Mouse (Mus musculus) small intestine, adult 2 months (tissue): ENCODE results near the gene 4921539E11Rik. TPM values are rescaled to one million over a fixed set of nuclear protein-coding genes. Genes with fewer than 3 reads are reported as not detected.

Source experiments
- H3K27ac ChIP-seq: fragments of 200-500 bp; 2 replicates; pipeline ENCODE4 v1.5.1; 2012; ENCODE audit warnings: low read depth, low read length, control low read depth, inconsistent platforms; ENCODE audit not compliant: insufficient read depth
- H3K27me3 ChIP-seq: fragments of 200-500 bp; 2 replicates; pipeline ENCODE4 v1.6.1; 2012; ENCODE audit warnings: mild to moderate bottlenecking, moderate library complexity, low read length, inconsistent platforms; ENCODE audit not compliant: control insufficient read depth, insufficient read depth
- H3K36me3 ChIP-seq: fragments of 200-500 bp; 2 replicates; pipeline ENCODE4 v1.6.1; 2012; ENCODE audit warnings: mild to moderate bottlenecking, low read length, control low read depth, inconsistent platforms; ENCODE audit not compliant: control insufficient read depth, insufficient read depth
- H3K4me1 ChIP-seq: fragments of 200-500 bp; 2 replicates; pipeline ENCODE4 v1.6.1; 2012; ENCODE audit warnings: low read length, inconsistent platforms, mixed read lengths; ENCODE audit not compliant: control insufficient read depth, insufficient read depth, insufficient read length
- H3K4me3 ChIP-seq: fragments of 200-500 bp; 2 replicates; pipeline ENCODE4 v1.5.1; 2012; ENCODE audit warnings: low read depth, mild to moderate bottlenecking, control low read depth, inconsistent platforms, low read length, moderate library complexity
- CTCF ChIP-seq: fragments of 200-500 bp; IDR thresholded peaks from 2 replicates; pipeline ENCODE4 v1.5.1; 2012; ENCODE audit warnings: low read depth, mild to moderate bottlenecking, control low read depth, inconsistent platforms, low read length, moderate library complexity, mixed read lengths; ENCODE audit not compliant: insufficient replicate concordance, insufficient read length; ENCODE audit errors: extremely low read depth
- POLR2A ChIP-seq: fragments of 200-500 bp; IDR thresholded peaks from 2 replicates; pipeline ENCODE4 v1.6.1; 2012; ENCODE audit warnings: low read depth, mild to moderate bottlenecking, control low read depth, inconsistent platforms, low read length, moderate library complexity
- WGBS: fragments of 180-500 bp; shearing (Covaris S2); methylation state at CpG from one replicate; pipeline ENCODE4 v1.1.7; 2018; 5-methylcytosine and 5-hydroxymethylcytosine counted together
- polyA plus RNA-seq: library from polyadenylated mRNA; depleted of rRNA; stranded (reverse); fragments of >200 nt; gene quantifications from 2 replicates; pipeline ENCODE4 v1.2.3, GENCODE M21; 2012

The 4921539E11Rik gene
- polyA plus RNA-seq, 1 experiment = not detected

DNA sequence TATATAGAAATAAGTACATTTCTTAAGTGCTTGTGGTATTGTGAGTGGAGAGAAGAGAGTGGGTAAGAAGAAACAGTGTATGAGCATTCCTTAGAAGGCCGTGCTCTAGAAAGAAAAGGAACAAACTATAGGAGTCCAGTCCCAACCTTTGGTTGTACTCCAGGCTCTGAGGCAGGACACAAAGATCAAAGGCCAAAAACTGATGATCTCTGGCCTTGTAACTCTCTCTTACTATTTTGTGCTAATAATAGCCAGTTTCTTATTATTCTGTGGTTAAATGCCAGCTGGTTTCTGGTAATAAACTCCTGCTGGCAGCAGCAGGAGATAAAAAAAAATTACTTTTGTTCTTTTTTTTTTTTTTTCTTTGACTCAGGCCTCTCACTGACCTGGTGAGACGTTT lies 58.5 kb downstream of the 4921539E11Rik start:
- no peaks in the 10 kb centered on the region for H3K27me3 ChIP-seq
- TF ChIP-seq CTCF = no peak
- no peak for TF ChIP-seq POLR2A
- WGBS = 72% methylated on average over 2 of the region's 2 CpGs

GRCm38 (mm10) chr4:103222854-103223253 lies 67.8 kb downstream of the 4921539E11Rik start:
- TF ChIP-seq POLR2A (no peak), CTCF (no peak)
- H3K27ac ChIP-seq = no peak overlapping the region
- no peak overlapping the region for H3K4me3 ChIP-seq
- no peaks in the 10 kb centered on the region for H3K4me1 ChIP-seq
- H3K27me3 ChIP-seq = no peaks in the 10 kb centered on the region
- 20% methylated on average over 9 of the region's 9 CpGs for WGBS
- H3K36me3 ChIP-seq = no peaks in the 10 kb centered on the region

More for the DNA sequence above, 58.5 kb downstream of the 4921539E11Rik start:
- Histone ChIP-seq H3K4me3 (no peak overlapping the region), H3K27ac (no peak overlapping the region), H3K4me1 (no peaks in the 10 kb centered on the region), H3K36me3 (no peaks in the 10 kb centered on the region)

DNA sequence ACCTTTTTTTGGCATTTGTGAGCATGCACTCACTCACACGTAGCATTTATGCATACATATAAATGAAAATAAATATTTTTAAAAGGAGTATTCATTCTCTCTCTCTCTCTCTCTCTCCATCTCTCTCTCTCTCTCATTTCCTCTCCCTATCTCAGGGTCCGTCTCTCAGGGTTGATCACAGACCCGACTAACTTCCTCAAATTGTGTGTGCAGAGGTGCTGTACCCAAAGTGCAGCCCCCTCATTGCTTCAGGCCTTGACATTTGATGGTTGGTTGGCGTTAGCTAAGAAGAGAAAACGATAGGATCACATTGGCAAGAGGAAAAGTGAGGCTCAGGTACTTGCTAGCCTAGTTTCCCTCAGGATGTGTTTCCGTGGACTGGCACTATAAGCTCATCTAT lies 68.9 kb downstream of the 4921539E11Rik start:
- H3K4me1 ChIP-seq = no peaks in the 10 kb centered on the region
- H3K4me3 ChIP-seq = no peak overlapping the region
- TF ChIP-seq POLR2A (no peak), CTCF (no peak)
- no peak overlapping the region for H3K27ac ChIP-seq
- no peaks in the 10 kb centered on the region for H3K27me3 ChIP-seq
- 72% methylated on average over 6 of the region's 6 CpGs for WGBS
- no peaks in the 10 kb centered on the region for H3K36me3 ChIP-seq

GRCm38 (mm10) chr4:103219011-103219410 lies 71.7 kb downstream of the 4921539E11Rik start:
- no peak for TF ChIP-seq CTCF
- no peak for TF ChIP-seq POLR2A
- 88% methylated on average over 5 of the region's 5 CpGs for WGBS

DNA sequence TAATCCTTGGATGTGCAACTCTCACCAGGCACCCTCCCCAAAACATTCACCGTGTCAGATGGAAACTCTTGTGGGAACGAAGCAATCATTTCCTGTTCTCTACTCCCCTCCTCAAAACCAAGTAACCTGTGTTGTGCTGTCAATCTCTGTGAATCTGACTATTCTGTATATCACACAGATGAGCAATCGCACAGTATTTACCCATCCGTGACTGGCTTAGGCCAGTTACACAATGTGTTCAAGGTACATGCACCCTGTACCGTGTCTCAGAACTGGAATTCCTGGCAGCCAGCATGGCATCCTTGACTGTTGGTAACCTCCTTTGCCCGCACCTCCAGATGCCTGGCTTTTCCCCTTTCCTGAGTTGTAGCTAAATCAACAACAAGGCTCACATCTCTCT lies 74.6 kb downstream of the 4921539E11Rik start:
- WGBS = 54% methylated on average over 6 of the region's 6 CpGs
- no peak for TF ChIP-seq CTCF
- TF ChIP-seq POLR2A = no peak
- H3K27ac ChIP-seq = no peak overlapping the region

More at GRCm38 (mm10) chr4:103219011-103219410, 71.7 kb downstream of the 4921539E11Rik start:
- Histone ChIP-seq H3K4me3 (no peak overlapping the region), H3K27me3 (no peaks in the 10 kb centered on the region), H3K4me1 (peaks cover 2% of the 10 kb centered on the region; the same call in 1 of the 2 replicates), H3K36me3 (no peaks in the 10 kb centered on the region), H3K27ac (no peak overlapping the region)

GRCm38 (mm10) chr4:103214925-103215820 lies 75.5 kb downstream of the 4921539E11Rik start, which contains the start of gene Slc35d1:
TSS of gene Slc35d1 (minus strand) at chr4:103215164.
- peak within 1 kb of the TSS; percentile 82 for H3K4me3 ChIP-seq
- H3K36me3 ChIP-seq = 0 out of 2 replicates have a peak, but pooled peaks cover 1% of the 10 kb centered on the region
- WGBS = 2% methylated on average over 68 of the region's 70 CpGs
- peak within 1 kb of the TSS; percentile 63 for H3K27ac ChIP-seq
- H3K4me1 ChIP-seq = peaks cover 2% of the 10 kb centered on the region; the same call in 1 of the 2 replicates
- H3K27me3 ChIP-seq = no peaks in the 10 kb centered on the region
- TF ChIP-seq CTCF = no peak
- peak; percentile 48; the same call in 1 of the 2 replicates for TF ChIP-seq POLR2A

More for the DNA sequence above, 74.6 kb downstream of the 4921539E11Rik start:
- no peak overlapping the region for H3K4me3 ChIP-seq
- H3K4me1 ChIP-seq = peaks cover 2% of the 10 kb centered on the region; the same call in 1 of the 2 replicates
- no peaks in the 10 kb centered on the region for H3K27me3 ChIP-seq
- 0 out of 2 replicates have a peak, but pooled peaks cover 1% of the 10 kb centered on the region for H3K36me3 ChIP-seq

DNA sequence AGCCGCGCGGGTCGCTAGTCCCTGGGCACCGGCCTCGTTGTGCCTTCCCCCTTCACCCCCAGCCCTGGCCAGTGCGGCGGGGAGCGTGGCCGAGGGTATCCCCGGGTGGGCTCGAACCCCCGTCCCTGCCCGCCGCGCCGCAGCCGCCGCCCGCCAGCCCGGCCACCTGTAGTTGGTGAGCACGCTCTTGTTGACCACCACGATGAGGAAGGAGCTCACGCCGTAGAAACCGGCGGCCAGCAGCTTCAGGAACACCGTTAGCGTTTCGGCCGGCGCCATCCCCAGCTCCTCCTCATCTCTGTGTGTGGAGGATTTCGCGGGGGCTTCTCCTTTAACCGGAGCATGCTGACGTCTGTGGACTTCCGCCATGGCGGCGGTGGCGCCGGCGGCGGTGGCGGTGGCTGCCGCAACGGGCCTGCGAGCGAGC lies 76.2 kb downstream of the 4921539E11Rik start:
- no peaks in the 10 kb centered on the region for H3K27me3 ChIP-seq
- H3K36me3 ChIP-seq = peaks cover 8% of the 10 kb centered on the region
- peak overlapping the region; percentile 82 for H3K4me3 ChIP-seq
- TF ChIP-seq POLR2A = no peak; the same call in 1 of the 2 replicates
- TF ChIP-seq CTCF = no peak
- H3K4me1 ChIP-seq = peaks cover 2% of the 10 kb centered on the region; the same call in 1 of the 2 replicates
- 1% methylated on average over 48 of the region's 48 CpGs for WGBS
- H3K27ac ChIP-seq = peak overlapping the region; percentile 63
